Mouse (Mus musculus) cerebellum, adult 2 months (tissue): ENCODE measurements at regions not wholly inside any gene's neighbourhood (a gene's known extent, or its start where the extent isn't known, plus 50 kb on each side); places are given as distances from the start of the nearest gene placed in this dataset.
"Not testable (repeated sequence)": the region's sequence is repeated elsewhere in the genome, so short reads cannot be mapped to it uniquely, and the experiment has no call there.

Experiments used
- DNase-seq, 2 experiments: peaks; one replicate each; pipeline ENCODE4 v3.0.0; 2021
- H3K27ac ChIP-seq: fragments of 200-500 bp; 2 replicates; pipeline ENCODE4 v1.5.1; 2012; ENCODE audit warnings: low read length, control low read depth, inconsistent platforms; ENCODE audit not compliant: insufficient read depth
- H3K27me3 ChIP-seq: fragments of 200-500 bp; 2 replicates; pipeline ENCODE4 v1.6.1; 2012; ENCODE audit warnings: inconsistent platforms, mild to moderate bottlenecking, low read length, moderate library complexity; ENCODE audit not compliant: control insufficient read depth, insufficient read depth
- H3K4me1 ChIP-seq: fragments of 200-500 bp; 2 replicates; pipeline ENCODE4 v1.6.1; 2011; ENCODE audit warnings: low read length; ENCODE audit not compliant: control insufficient read depth, insufficient read depth
- H3K4me3 ChIP-seq: fragments of 200-500 bp; replicated peaks from 2 replicates; pipeline ENCODE3; 2011; ENCODE audit warnings: mild to moderate bottlenecking, low read depth, low read length, control low read depth; ENCODE audit not compliant: insufficient read depth
- CTCF ChIP-seq: fragments of 200-500 bp; IDR thresholded peaks from 2 replicates; pipeline ENCODE4 v1.5.1; 2011; ENCODE audit warnings: low read depth, mild to moderate bottlenecking, control low read depth, low read length, moderate library complexity, borderline replicate concordance; ENCODE audit not compliant: insufficient read depth
- POLR2A ChIP-seq: fragments of 200-500 bp; IDR thresholded peaks from 2 replicates; pipeline ENCODE4 v1.6.1; 2011; ENCODE audit warnings: low read length, control low read depth, borderline replicate concordance; ENCODE audit not compliant: insufficient read depth
- WGBS: fragments of 180-500 bp; shearing (Covaris S2); methylation state at CpG from one replicate; pipeline ENCODE4 v1.1.7; 2018; 5-methylcytosine and 5-hydroxymethylcytosine counted together

DNA sequence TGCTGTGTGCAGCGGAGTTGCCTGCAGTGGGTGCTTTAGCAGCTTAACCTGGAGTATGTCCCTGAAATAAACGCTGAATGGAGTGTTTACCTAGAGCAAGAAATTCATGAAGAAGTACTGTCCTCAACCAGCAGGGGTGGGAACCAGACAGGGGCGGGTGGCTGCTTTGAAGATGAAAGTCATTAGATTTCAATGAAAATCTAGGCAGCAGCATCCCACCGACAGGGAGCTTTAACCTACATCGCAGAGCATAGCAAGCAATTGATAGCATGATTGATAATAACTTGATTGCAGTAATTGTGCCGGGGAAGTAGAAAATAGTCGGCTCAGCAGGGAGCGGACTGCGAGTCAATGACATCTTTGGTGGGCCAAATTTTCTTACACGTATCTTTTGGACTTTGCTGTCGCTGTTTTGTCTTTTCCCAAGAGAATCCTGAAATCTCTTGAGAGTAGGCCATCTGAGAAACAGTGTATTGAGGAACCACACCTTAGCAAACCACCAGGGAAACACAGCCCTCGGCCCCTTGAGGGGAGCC lies 139.0 kb downstream of the Cyld start:
- Histone ChIP-seq H3K27me3 (no peaks in the 10 kb centered on the region), H3K4me3 (no peak overlapping the region), H3K27ac (no peak overlapping the region), H3K4me1 (no peaks in the 10 kb centered on the region)
- DNase-seq, result no peak
- 59% methylated on average over 12 of the region's 12 CpGs for WGBS
- TF ChIP-seq POLR2A, result no peak
- no peak for TF ChIP-seq CTCF

DNA sequence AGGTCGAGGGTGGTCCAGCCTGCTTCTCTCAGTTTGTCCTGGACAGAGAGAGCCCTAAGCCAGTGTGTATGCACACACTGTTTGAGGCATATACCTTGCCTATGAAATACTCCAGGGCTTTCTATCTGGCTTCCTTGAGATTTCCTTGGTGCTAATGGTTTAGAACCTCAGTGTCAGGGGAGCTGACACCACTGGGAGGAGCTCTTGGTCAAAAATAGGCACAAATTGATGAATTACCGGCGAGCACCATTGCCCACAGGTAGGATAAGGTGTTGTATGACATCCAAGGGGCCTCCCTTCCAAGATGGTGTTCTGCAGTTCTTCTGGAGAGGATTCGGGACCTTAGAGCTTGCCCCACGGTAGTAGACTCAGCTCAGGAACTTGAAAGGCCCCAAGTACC lies 129.0 kb downstream of the Cyld start:
- Histone ChIP-seq H3K4me1 (no peaks in the 10 kb centered on the region), H3K27me3 (no peaks in the 10 kb centered on the region; the same call in 1 of the 2 replicates), H3K4me3 (no peak overlapping the region), H3K27ac (no peak overlapping the region)
- TF ChIP-seq POLR2A (no peak), CTCF (no peak)
- DNase-seq, result no peak
- WGBS, result 62% methylated on average over 5 of the region's 5 CpGs

DNA sequence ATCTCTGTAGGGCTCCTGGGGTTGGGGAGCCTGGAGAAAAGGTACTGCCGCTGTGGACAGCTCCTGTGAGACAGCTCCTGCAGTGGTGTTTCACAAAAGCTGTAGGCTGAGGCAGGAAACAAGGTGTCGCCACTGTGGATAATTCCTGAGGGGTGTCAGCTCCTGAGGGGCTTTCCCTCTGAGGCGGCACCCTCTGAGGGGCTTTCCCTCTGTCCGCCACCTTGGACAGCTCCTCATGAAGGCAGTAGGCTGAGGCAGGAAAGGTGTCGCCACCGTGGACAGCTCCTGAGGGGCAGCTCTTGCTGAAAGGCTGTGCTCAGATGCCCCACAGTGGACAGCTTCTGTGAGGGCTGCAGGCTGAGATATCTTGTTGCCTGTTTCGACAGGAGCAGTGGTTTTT lies 127.1 kb downstream of the Cyld start:
- TF ChIP-seq CTCF (no peak), POLR2A (no peak)
- Histone ChIP-seq H3K27me3 (no peaks in the 10 kb centered on the region; the same call in 1 of the 2 replicates), H3K27ac (no peak overlapping the region), H3K4me3 (no peak overlapping the region), H3K4me1 (no peaks in the 10 kb centered on the region)
- 82% methylated on average over 7 of the region's 7 CpGs for WGBS
- DNase-seq, result no peak

DNA sequence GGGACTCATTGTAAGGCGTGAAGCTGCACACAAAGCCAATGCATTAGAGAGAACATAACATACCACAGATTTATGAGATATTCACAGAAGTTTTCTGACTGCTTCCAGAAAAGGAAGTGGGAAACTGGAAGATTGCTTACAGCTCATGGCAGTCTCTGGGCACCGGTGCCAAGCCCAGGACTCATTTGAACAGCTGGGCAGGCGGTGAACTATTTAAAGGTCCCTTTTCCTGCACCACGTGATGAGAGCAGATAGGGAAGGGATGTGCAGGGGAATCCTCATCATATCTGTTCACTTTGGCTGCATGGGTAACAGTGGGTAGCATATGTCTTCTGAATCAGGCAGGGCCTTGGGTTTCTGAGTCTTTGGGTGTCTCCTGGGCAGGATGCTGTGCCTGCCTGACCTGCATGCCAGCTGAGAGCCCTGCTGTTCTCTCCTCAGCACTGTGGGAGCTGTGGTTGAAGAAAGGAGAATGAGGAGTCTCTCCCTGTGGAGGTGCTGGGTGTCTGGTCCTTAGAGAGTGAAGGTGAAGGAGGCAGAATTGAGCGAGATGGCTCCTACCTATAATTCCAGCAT lies 123.5 kb downstream of the Cyld start:
- H3K4me1 ChIP-seq, result no peaks in the 10 kb centered on the region
- H3K4me3 ChIP-seq, result no peak overlapping the region
- H3K27ac ChIP-seq, result no peak overlapping the region
- TF ChIP-seq POLR2A, result no peak
- no peak for TF ChIP-seq CTCF
- 62% methylated on average over 5 of the region's 5 CpGs for WGBS
- DNase-seq, result no peak
- H3K27me3 ChIP-seq, result no peaks in the 10 kb centered on the region; the same call in 1 of the 2 replicates

DNA sequence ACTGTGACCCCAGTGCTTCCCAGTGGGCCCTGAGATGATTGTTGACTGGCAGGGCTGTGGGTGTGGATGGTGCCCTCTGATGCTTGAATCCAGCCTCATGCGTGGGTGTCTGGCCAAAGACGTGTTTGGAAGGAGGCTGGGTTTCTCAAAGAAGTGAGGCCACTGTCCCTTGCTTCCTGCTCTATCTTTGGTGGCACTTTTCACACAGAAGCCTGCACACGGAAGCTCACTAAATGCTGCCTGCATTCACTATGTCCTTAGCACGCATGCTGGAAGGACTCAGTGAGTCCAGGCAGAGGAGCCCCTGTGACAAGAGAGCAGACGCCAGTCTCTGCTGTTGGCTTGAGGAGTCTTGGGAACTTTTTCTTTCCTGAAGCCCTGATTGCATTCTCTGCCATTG lies 119.6 kb downstream of the Cyld start:
- TF ChIP-seq CTCF, result no peak
- TF ChIP-seq POLR2A, result no peak

DNA sequence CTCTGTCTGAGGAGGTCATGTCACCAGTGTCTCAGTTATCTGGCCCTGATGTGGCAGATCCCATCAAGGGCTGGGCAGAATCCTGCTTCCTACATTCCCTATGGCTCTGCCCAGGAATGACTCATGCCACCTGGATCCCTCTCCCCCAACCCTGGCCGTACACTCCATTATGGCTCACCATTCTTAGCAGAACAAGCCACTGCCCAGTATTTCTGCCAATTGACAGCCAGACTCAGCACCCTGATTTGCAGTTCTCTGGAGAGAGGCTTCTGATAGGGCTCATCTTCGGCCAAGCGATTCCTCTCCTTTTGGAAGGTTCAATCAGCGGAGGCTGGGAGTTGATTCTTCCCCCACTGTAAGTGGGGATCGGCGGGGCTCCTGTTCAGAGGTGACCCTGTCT lies 117.4 kb downstream of the Cyld start:
- H3K4me1 ChIP-seq, result no peaks in the 10 kb centered on the region
- no peaks in the 10 kb centered on the region for H3K27me3 ChIP-seq
- DNase-seq, result no peak
- no peak overlapping the region for H3K27ac ChIP-seq
- no peak overlapping the region for H3K4me3 ChIP-seq
- WGBS, result 89% methylated on average over 6 of the region's 6 CpGs
- TF ChIP-seq CTCF (no peak), POLR2A (no peak)

More for the DNA sequence above, 119.6 kb downstream of the Cyld start:
- 83% methylated on average over 5 of the region's 5 CpGs for WGBS
- no peak for DNase-seq
- Histone ChIP-seq H3K27me3 (no peaks in the 10 kb centered on the region), H3K4me3 (no peak overlapping the region), H3K4me1 (no peaks in the 10 kb centered on the region), H3K27ac (no peak overlapping the region)

DNA sequence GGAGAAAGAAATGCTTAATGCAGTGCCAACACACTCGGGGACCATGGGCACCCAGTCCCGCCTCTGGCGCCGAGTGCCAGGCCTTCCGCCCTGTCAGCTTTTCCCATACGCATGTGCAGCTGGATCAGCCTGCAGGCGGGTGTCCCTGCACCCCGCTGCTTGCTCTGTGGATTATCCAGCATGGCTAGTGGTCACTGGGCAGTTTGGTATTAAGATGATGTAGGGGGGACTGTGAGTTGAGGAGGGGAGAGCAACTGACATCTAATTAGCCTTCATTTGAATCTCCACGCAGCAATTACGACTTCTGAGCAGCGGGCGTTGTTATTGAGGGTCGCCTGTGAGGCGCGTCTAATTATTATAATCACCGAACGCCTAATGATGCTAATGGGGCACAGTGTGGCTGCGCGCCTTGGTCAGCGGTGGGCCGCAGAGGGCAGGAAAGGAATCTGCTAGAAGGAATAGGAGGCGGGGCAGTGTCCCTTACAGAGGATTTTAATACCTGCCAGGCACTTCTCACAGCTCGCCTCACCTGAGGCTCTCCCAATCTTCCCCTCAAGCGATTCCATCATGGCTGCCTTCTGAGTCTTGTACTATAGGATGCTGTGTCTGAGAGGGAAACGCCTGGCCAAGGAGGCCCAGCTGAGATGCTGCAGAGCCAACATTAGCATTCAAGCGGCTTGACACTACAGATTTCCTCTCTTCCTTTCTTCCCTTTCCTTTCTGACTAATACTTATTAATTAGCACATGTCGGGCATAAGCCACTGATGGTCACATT lies 116.3 kb downstream of the Cyld start:
- no peaks in the 10 kb centered on the region for H3K4me1 ChIP-seq
- H3K27ac ChIP-seq, result no peak overlapping the region
- H3K27me3 ChIP-seq, result no peaks in the 10 kb centered on the region
- H3K4me3 ChIP-seq, result no peak overlapping the region
- WGBS, result 28% methylated on average over 27 of the region's 27 CpGs
- no peak for DNase-seq
- TF ChIP-seq CTCF, result no peak
- TF ChIP-seq POLR2A, result no peak

DNA sequence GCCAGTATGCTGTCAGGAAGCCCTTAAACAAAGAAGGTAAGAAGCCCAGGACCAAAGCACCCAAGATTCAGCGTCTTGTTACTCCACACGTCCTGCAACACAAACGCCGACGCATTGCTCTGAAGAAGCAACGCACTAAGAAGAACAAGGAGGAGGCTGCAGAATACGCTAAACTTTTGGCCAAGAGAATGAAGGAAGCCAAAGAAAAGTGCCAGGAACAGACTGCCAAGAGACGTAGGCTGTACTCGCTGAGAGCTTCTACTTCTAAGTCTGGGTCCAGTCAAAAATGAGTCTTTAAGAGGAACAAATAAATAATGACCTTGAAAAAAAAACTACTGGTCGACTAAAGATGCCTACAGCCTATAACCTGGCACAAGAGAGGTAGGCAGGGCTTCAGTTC lies 110.0 kb downstream of the Cyld start:
- not testable (repeated sequence) for H3K4me3 ChIP-seq, DNase-seq, H3K4me1 ChIP-seq, H3K27ac ChIP-seq, H3K27me3 ChIP-seq
- 78% methylated on average over 10 of the region's 10 CpGs for WGBS
